Mouse (Mus musculus) spleen, postnatal 10 days (tissue): Measurements from ENCODE around the gene Cntnap5c.

Source experiments
- DNase-seq, 2 experiments: peaks; one replicate each; pipeline ENCODE4 v3.0.0; 2021 to 2022; ENCODE audit warnings: low spot score in 2 of 2

The Cntnap5c gene

GRCm38 (mm10) chr17:58003322-58003721, 234.0 kb downstream of the Cntnap5c start:
- no peak for DNase-seq

- DNase-seq = no peak
Observed at GRCm38 (mm10) chr17:58004491-58004890, 235.1 kb downstream of the Cntnap5c start.

GRCm38 (mm10) chr17:58041178-58041577, 271.8 kb downstream of the Cntnap5c start:
- DNase-seq = no peak

GRCm38 (mm10) chr17:58045149-58045548, 275.8 kb downstream of the Cntnap5c start:
- no peak for DNase-seq

GRCm38 (mm10) chr17:58069912-58070311, 300.5 kb downstream of the Cntnap5c start:
- DNase-seq = no peak

GRCm38 (mm10) chr17:58082676-58083075, 313.3 kb downstream of the Cntnap5c start:
- DNase-seq = no peak

- no peak for DNase-seq
Observed at GRCm38 (mm10) chr17:58104505-58104904, 335.1 kb downstream of the Cntnap5c start.

GRCm38 (mm10) chr17:58107901-58108300, 338.5 kb downstream of the Cntnap5c start:
- no peak for DNase-seq

- DNase-seq = no peak
Observed at GRCm38 (mm10) chr17:58108335-58108734, 339.0 kb downstream of the Cntnap5c start.

- no peak for DNase-seq
Observed at GRCm38 (mm10) chr17:58187171-58187570, 417.8 kb downstream of the Cntnap5c start.

GRCm38 (mm10) chr17:58201148-58201547, 431.8 kb downstream of the Cntnap5c start:
- no peak for DNase-seq

GRCm38 (mm10) chr17:58268058-58268457, 498.7 kb downstream of the Cntnap5c start:
- no peak for DNase-seq

- no peak for DNase-seq
Observed at GRCm38 (mm10) chr17:58351310-58351709, 581.9 kb downstream of the Cntnap5c start.

- no peak for DNase-seq
Observed at GRCm38 (mm10) chr17:58356224-58356623, 586.9 kb downstream of the Cntnap5c start.

GRCm38 (mm10) chr17:58363582-58364267, 594.4 kb downstream of the Cntnap5c start:
- DNase-seq = no peak

GRCm38 (mm10) chr17:58370089-58370488, 600.7 kb downstream of the Cntnap5c start:
- no peak for DNase-seq

GRCm38 (mm10) chr17:58407769-58408168, 638.4 kb downstream of the Cntnap5c start:
- DNase-seq = no peak

GRCm38 (mm10) chr17:58408756-58409155, 639.4 kb downstream of the Cntnap5c start:
- DNase-seq = no peak

GRCm38 (mm10) chr17:58437443-58437842, 668.1 kb downstream of the Cntnap5c start:
- no peak for DNase-seq
